Mouse (Mus musculus): Measurements from ENCODE around the gene Enpp1. TPM values are rescaled to one million over a fixed set of nuclear protein-coding genes. Genes with fewer than 3 reads are reported as not detected.
A peak's percentile ranks its signal among the peaks of the same experiment; 100 is the strongest.

Gene Enpp1
- total and polyA plus RNA-seq, 2 experiments from 2014 or later, result 3.0 to 3.5 TPM

- H3K27me3 ChIP-seq (ENCODE audit: insufficient read depth, low read length), result no peaks in the 10 kb centered on the region
- WGBS, result 86% methylated on average over 5 of the region's 5 CpGs
- no peak overlapping the region for H3K4me2 ChIP-seq (ENCODE audit: low read depth, low read length, poor library complexity, severe bottlenecking)
- no peak overlapping the region for H3K4me3 ChIP-seq (ENCODE audit: low read depth, low read length)
- no peak for DNase-seq (ENCODE audit: low spot score)
- no peak overlapping the region for H3K9ac ChIP-seq (replicated peaks; ENCODE audit: low read length, poor library complexity, severe bottlenecking)
- TF ChIP-seq CTCF (IDR thresholded peaks at IDR 0.05), result no peak
- no peaks in the 10 kb centered on the region for H3K9me3 ChIP-seq (ENCODE audit: low read length)
- H3K4me1 ChIP-seq (ENCODE audit: insufficient read depth, low read length), result peaks cover 2% of the 10 kb centered on the region; the same call in 1 of the 2 replicates
- no peak for ATAC-seq (ENCODE audit: low FRiP score)
- no peak overlapping the region for H3K27ac ChIP-seq (ENCODE audit: low read depth, low read length)
- H3K36me3 ChIP-seq (ENCODE audit: insufficient read depth, low read length), result no peaks in the 10 kb centered on the region
Observed at GRCm38 (mm10) chr10:24599802-24600201, 112.2 kb downstream of the Enpp1 start.

DNA sequence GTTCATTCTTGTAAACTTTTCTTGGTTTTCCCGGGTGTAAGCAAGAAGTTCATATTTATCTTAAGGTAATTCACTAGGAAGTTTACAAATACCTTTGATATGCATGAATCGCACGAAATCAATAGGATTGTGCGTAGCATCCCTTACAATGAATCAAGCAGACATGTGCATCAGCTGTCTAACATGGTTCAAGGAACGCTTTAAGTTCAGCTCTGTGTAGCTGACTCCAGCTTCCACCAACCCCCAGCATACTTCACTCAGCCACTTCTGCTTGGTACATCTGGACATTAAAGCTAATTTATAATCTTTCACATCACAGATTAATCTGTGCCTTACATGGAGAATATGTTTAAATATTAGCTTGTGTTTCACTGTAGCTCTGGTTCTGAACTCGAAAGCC, 113.3 kb downstream of the Enpp1 start:
- DNase-seq (ENCODE audit: low spot score), result no peak
- no peak for TF ChIP-seq CTCF (IDR thresholded peaks at IDR 0.05)
- no peaks in the 10 kb centered on the region for H3K27me3 ChIP-seq (ENCODE audit: insufficient read depth, low read length)
- H3K36me3 ChIP-seq (ENCODE audit: insufficient read depth, low read length), result no peaks in the 10 kb centered on the region
- H3K9me3 ChIP-seq (ENCODE audit: low read length), result no peaks in the 10 kb centered on the region
- H3K4me2 ChIP-seq (ENCODE audit: low read depth, low read length, poor library complexity, severe bottlenecking), result no peak overlapping the region
- H3K9ac ChIP-seq (replicated peaks; ENCODE audit: low read length, poor library complexity, severe bottlenecking), result no peak overlapping the region
- H3K4me1 ChIP-seq (ENCODE audit: insufficient read depth, low read length), result peaks cover 2% of the 10 kb centered on the region; the same call in 1 of the 2 replicates
- ATAC-seq (ENCODE audit: low FRiP score), result no peak
- 87% methylated on average over 6 of the region's 6 CpGs for WGBS
- H3K27ac ChIP-seq (ENCODE audit: low read depth, low read length), result no peak overlapping the region
- no peak overlapping the region for H3K4me3 ChIP-seq (ENCODE audit: low read depth, low read length)

DNA sequence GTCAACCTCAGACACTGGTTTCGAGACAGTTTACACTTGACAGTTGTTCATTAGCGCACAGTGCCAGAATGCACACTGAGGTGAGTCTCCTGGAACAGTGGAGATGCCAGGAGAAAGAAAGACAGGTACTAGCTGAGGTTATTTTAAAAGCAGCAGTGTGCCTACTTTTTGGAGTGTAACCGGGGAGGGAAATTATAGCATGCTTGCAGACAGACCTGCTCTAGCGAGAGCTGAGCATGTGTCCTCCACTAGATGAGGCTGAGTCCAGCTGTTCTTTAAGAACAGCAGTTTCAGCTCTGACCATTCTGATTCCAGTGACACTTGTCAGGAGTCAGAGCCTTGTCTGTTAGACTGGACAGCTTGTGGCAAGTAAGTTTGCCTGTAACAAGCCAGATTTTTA, 114.2 kb downstream of the Enpp1 start:
- H3K4me2 ChIP-seq (ENCODE audit: low read depth, low read length, poor library complexity, severe bottlenecking), result no peak overlapping the region
- no peaks in the 10 kb centered on the region for H3K9me3 ChIP-seq (ENCODE audit: low read length)
- H3K4me3 ChIP-seq (ENCODE audit: low read depth, low read length), result no peak overlapping the region
- no peak overlapping the region for H3K27ac ChIP-seq (ENCODE audit: low read depth, low read length)
- DNase-seq (ENCODE audit: low spot score), result no peak
- peaks cover 2% of the 10 kb centered on the region; the same call in 1 of the 2 replicates for H3K4me1 ChIP-seq (ENCODE audit: insufficient read depth, low read length)
- TF ChIP-seq CTCF (IDR thresholded peaks at IDR 0.05), result no peak
- H3K9ac ChIP-seq (replicated peaks; ENCODE audit: low read length, poor library complexity, severe bottlenecking), result no peak overlapping the region
- no peak for ATAC-seq (ENCODE audit: low FRiP score)
- no peaks in the 10 kb centered on the region for H3K27me3 ChIP-seq (ENCODE audit: insufficient read depth, low read length)
- no peaks in the 10 kb centered on the region for H3K36me3 ChIP-seq (ENCODE audit: insufficient read depth, low read length)
- WGBS, result 82% methylated on average over 4 of the region's 4 CpGs

DNA sequence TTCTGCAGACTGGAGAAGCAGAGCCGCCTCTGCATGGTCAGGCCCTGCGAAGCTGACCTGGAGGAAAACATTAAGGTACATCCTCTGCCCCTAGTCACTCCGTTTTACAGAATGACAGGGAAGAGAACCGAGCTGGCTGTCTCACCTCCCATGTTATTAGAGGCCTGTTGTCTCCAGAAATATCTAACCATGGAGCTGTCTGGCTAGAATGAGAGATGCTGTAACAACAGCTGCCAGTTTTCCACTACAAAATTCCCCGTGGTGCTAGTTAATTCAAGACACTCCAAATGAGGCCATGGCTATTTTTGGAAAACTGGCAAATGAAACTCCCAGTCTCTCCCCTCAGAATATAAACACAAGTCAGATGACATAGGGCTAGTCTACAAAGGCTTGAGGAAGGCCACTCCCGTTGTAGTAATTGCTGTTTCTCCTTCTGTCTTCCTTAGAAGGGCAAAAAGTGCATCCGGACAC, 115.1 kb downstream of the Enpp1 start:
- Histone ChIP-seq H3K27ac (ENCODE audit: low read depth, low read length) (no peak overlapping the region), H3K9me3 (ENCODE audit: low read length) (no peaks in the 10 kb centered on the region), H3K9ac (replicated peaks; ENCODE audit: low read length, poor library complexity, severe bottlenecking) (no peak overlapping the region), H3K4me3 (ENCODE audit: low read depth, low read length) (no peak overlapping the region), H3K4me1 (ENCODE audit: insufficient read depth, low read length) (peaks cover 2% of the 10 kb centered on the region; the same call in 1 of the 2 replicates), H3K27me3 (ENCODE audit: insufficient read depth, low read length) (no peaks in the 10 kb centered on the region), H3K4me2 (ENCODE audit: low read depth, low read length, poor library complexity, severe bottlenecking) (peak overlapping the region; percentile 74; the same call in 1 of the 2 replicates), H3K36me3 (ENCODE audit: insufficient read depth, low read length) (no peaks in the 10 kb centered on the region)
- ATAC-seq (ENCODE audit: low FRiP score), result no peak
- 70% methylated on average over 7 of the region's 7 CpGs for WGBS
- DNase-seq (ENCODE audit: low spot score), result peak; percentile 40
- TF ChIP-seq CTCF (IDR thresholded peaks at IDR 0.05), result no peak

- whole genome bisulfite sequencing, result 17% methylated on average over 31 of the region's 31 CpGs
- peak; percentile 58 for DNase-seq (ENCODE audit: low spot score)
- Histone ChIP-seq H3K4me1 (ENCODE audit: insufficient read depth, low read length) (peaks cover 2% of the 10 kb centered on the region; the same call in 1 of the 2 replicates), H3K36me3 (ENCODE audit: insufficient read depth, low read length) (no peaks in the 10 kb centered on the region), H3K27ac (ENCODE audit: low read depth, low read length) (peak overlapping the region; percentile 67), H3K27me3 (ENCODE audit: insufficient read depth, low read length) (no peaks in the 10 kb centered on the region), H3K4me3 (ENCODE audit: low read depth, low read length) (peak overlapping the region; percentile 67), H3K9me3 (ENCODE audit: low read length) (no peaks in the 10 kb centered on the region), H3K4me2 (ENCODE audit: low read depth, low read length, poor library complexity, severe bottlenecking) (peak overlapping the region; percentile 74), H3K9ac (replicated peaks; ENCODE audit: low read length, poor library complexity, severe bottlenecking) (peak overlapping the region; percentile 61)
- ATAC-seq (ENCODE audit: low FRiP score), result peak; percentile 47; the same call in 1 of the 2 replicates
- TF ChIP-seq CTCF (IDR thresholded peaks at IDR 0.05), result no peak
Observed at GRCm38 (mm10) chr10:24596003-24596868, 115.7 kb downstream of the Enpp1 start.

Data from midbrain, postnatal 0 days (tissue).